Mouse (Mus musculus) liver, postnatal 0 days (tissue): ENCODE measurements around the gene Kremen1.

Experiments
- CTCF ChIP-seq: sonication (generic); IDR thresholded peaks from 2 replicates; pipeline ENCODE4 v1.5.1; 2016; ENCODE audit warnings: antibody characterized with exemption, low read depth
- EP300 ChIP-seq: IDR thresholded peaks from 2 replicates; pipeline ENCODE4 v1.6.1; 2016; ENCODE audit warnings: antibody characterized with exemption, low read depth, mild to moderate bottlenecking

GRCm38 (mm10) chr11:5176685-5177084 lies 84.7 kb downstream of the Kremen1 start:
- no peak for TF ChIP-seq CTCF
- TF ChIP-seq EP300, result no peak
